Mouse (Mus musculus) olfactory bulb, adult 2 months (tissue): ENCODE data around the gene Tsga10ip.

ENCODE experiments used
- CTCF ChIP-seq: fragments of 200-500 bp; IDR thresholded peaks from 2 replicates; pipeline ENCODE4 v1.5.1; 2012; ENCODE audit warnings: low read depth, mild to moderate bottlenecking, low read length, moderate library complexity; ENCODE audit not compliant: insufficient read depth
- POLR2A ChIP-seq: fragments of 200-500 bp; IDR thresholded peaks from 2 replicates; pipeline ENCODE4 v1.6.1; 2012; ENCODE audit warnings: mild to moderate bottlenecking, low read depth, low read length, moderate library complexity; ENCODE audit not compliant: insufficient read depth

GRCm38 (mm10) chr19:5405924-5406323 lies 3.6 kb upstream of the Tsga10ip start:
- TF ChIP-seq CTCF: no peak
- no peak for TF ChIP-seq POLR2A
